Mouse (Mus musculus) liver, postnatal 0 days (tissue): ENCODE results near the gene Frmd4b.

Source experiments
- CTCF ChIP-seq: sonication (generic); IDR thresholded peaks from 2 replicates; pipeline ENCODE4 v1.5.1; 2016; ENCODE audit warnings: antibody characterized with exemption, low read depth
- EP300 ChIP-seq: IDR thresholded peaks from 2 replicates; pipeline ENCODE4 v1.6.1; 2016; ENCODE audit warnings: antibody characterized with exemption, low read depth, mild to moderate bottlenecking

- TF ChIP-seq CTCF, result no peak
- TF ChIP-seq EP300, result no peak
Observed at GRCm38 (mm10) chr6:97412403-97412802, 204.9 kb downstream of the Frmd4b start.
